Mouse (Mus musculus) neural tube, embryonic 15.5 days (tissue): ENCODE data around the gene Dbx2. TPM values are rescaled to one million over a fixed set of nuclear protein-coding genes. Genes with fewer than 3 reads are reported as not detected.

Experiments used
- ATAC-seq: fragments of 200-750 bp; cut with Nextera tagmentation; 2 replicates; pipeline ENCODE4 v1.8.0; 2017; ENCODE audit warnings: mild to moderate bottlenecking, moderate TSS enrichment, moderate library complexity; ENCODE audit not compliant: low FRiP score
- H3K27ac ChIP-seq: fragments of 300-500 bp; sonication (generic); replicated peaks from 2 replicates; pipeline ENCODE4 v1.5.1; 2015; ENCODE audit warnings: mild to moderate bottlenecking, inconsistent platforms
- H3K27me3 ChIP-seq: fragments of 300-500 bp; sonication (generic); replicated peaks from 2 replicates; pipeline ENCODE4 v1.6.1; 2015; ENCODE audit warnings: inconsistent platforms
- H3K36me3 ChIP-seq: fragments of 300-500 bp; sonication (generic); 2 replicates; pipeline ENCODE4 v1.6.1; 2015; ENCODE audit warnings: inconsistent platforms
- H3K4me1 ChIP-seq: fragments of 300-500 bp; sonication (generic); 2 replicates; pipeline ENCODE4 v1.6.1; 2015; ENCODE audit warnings: inconsistent platforms
- H3K4me2 ChIP-seq: fragments of 300-500 bp; sonication (generic); 2 replicates; pipeline ENCODE4 v1.6.1; 2015; ENCODE audit warnings: inconsistent platforms, mild to moderate bottlenecking, moderate library complexity
- H3K4me3 ChIP-seq: fragments of 300-500 bp; sonication (generic); replicated peaks from 2 replicates; pipeline ENCODE4 v1.5.1; 2015; ENCODE audit warnings: mild to moderate bottlenecking, inconsistent platforms
- H3K9ac ChIP-seq: fragments of 300-500 bp; sonication (generic); replicated peaks from 2 replicates; pipeline ENCODE4 v1.6.1; 2015; ENCODE audit warnings: mild to moderate bottlenecking, inconsistent platforms
- H3K9me3 ChIP-seq: fragments of 300-500 bp; sonication (generic); replicated peaks from 2 replicates; pipeline ENCODE4 v1.6.1; 2016; ENCODE audit warnings: inconsistent platforms
- WGBS: fragments of 180-500 bp; shearing (Covaris S2); methylation state at CpG from one replicate; pipeline ENCODE4 v1.1.7; 2015; ENCODE audit warnings: mixed read lengths; 5-methylcytosine and 5-hydroxymethylcytosine counted together
- polyA plus RNA-seq: library from polyadenylated mRNA; unstranded; fragments of >200 nt; fragmentation: Nextera tagmentation; extraction: Ambion mirVana; gene quantifications from 2 replicates; pipeline ENCODE4 v1.2.1, GENCODE M21; 2015

Gene Dbx2
- polyA plus RNA-seq, 1 experiment from 2014 or later = 16.4 TPM

GRCm38 (mm10) chr15:95660368-95660767 is 4.6 kb upstream of the Dbx2 start:
- H3K36me3 ChIP-seq = no peaks in the 10 kb centered on the region
- peaks cover 46% of the 10 kb centered on the region for H3K27me3 ChIP-seq
- no peaks in the 10 kb centered on the region for H3K9me3 ChIP-seq
- H3K27ac ChIP-seq = no peak overlapping the region
- no peak overlapping the region for H3K4me2 ChIP-seq
- 93% methylated on average over 5 of the region's 5 CpGs for WGBS
- no peak for ATAC-seq
- H3K4me1 ChIP-seq = no peaks in the 10 kb centered on the region
- H3K4me3 ChIP-seq = no peak overlapping the region
- no peak overlapping the region for H3K9ac ChIP-seq

DNA sequence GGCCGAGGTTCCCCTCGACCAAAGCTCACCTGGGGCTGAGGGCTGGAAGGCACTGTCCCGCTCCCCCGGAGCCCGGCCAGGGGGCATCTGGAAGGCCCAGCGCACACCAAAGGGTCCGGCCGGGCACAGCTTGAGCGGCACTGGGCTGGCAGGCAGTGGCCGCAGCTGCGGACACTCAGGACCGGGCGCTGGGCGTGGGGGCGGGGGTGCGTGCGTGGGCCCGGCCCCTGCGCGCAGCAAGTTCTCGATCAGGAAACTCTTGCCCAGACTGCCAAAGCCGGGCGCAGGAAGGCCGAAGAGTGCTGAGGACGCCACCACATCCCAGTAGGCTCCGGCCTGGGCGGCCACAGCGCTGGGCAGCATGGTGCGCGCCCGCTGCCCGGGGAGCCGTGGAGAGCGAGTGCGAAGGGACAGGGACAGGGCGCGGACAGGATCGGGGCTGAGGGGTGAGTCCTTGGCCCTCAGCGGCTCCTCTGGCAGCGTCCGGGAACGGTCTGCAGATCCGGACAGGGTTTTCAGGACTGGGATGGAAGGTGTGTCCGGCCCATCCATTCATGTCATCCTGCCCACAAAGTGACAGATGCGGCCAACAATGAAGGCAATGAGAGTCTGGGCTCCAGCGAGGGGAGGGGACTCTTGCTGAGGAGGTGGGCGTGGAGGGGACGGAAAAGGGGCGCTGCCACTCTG is 1.4 kb downstream of the Dbx2 start:
- peak; percentile 35; the same call in 1 of the 2 replicates for ATAC-seq
- H3K27me3 ChIP-seq = peaks cover 84% of the 10 kb centered on the region
- peak overlapping the region; percentile 57 for H3K4me2 ChIP-seq
- no peaks in the 10 kb centered on the region for H3K9me3 ChIP-seq
- H3K4me3 ChIP-seq = peak overlapping the region; percentile 38
- H3K4me1 ChIP-seq = peaks cover 9% of the 10 kb centered on the region
- under 1% methylated on average over 49 of the region's 49 CpGs for WGBS
- peak overlapping the region; percentile 39 for H3K9ac ChIP-seq
- H3K27ac ChIP-seq = no peak overlapping the region
- H3K36me3 ChIP-seq = no peaks in the 10 kb centered on the region

GRCm38 (mm10) chr15:95653812-95654210 is 1.9 kb downstream of the Dbx2 start:
- Histone ChIP-seq H3K27me3 (peaks cover 83% of the 10 kb centered on the region), H3K4me1 (peaks cover 9% of the 10 kb centered on the region), H3K36me3 (no peaks in the 10 kb centered on the region), H3K9ac (no peak overlapping the region), H3K4me2 (peak overlapping the region; percentile 57), H3K9me3 (no peaks in the 10 kb centered on the region), H3K27ac (no peak overlapping the region), H3K4me3 (peak overlapping the region; percentile 38)
- WGBS = 1% methylated on average over 6 of the region's 6 CpGs
- no peak; the same call in 1 of the 2 replicates for ATAC-seq

DNA sequence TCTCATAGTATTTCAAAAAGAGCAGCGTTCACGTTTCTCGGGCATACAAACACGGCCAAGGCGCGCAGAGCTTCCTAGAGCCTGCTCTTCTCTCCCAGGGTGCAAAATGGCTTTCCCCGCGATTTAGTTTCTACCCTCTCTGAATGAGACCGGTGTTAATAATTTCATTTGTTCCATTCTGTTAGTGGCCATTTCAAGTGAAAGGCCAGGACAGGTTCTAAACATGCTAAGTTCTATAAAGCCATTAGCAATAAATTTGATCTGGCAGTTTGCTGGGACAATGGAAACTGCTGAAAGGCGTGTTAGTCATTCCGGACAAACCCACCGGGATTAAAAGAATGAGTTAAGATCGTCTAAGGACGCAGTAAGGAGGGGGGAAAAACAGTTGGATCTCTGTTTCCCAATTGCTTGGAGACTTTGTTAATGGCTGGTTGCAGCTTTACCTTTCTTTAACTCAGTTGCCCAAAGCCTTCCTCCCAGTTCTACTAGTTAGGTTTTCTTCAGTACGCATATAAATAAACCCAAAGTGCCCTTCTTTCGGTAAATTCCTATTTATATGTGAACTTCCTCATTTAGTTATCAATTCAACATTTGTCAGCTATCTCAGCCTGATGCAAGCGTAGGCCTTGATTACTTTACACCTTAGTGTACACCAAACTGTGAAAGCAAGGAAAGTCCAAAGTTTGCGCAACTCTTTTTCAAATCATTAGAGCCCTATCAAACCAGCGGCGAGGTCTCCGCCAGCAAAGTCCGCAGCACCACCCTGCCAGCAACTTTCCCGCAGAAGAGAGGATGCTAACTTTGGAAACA is 2.7 kb downstream of the Dbx2 start:
- Histone ChIP-seq H3K4me1 (peaks cover 9% of the 10 kb centered on the region), H3K27ac (no peak overlapping the region), H3K9me3 (no peaks in the 10 kb centered on the region), H3K27me3 (peaks cover 82% of the 10 kb centered on the region), H3K4me3 (peak overlapping the region; percentile 38), H3K4me2 (0 out of 2 replicates have a peak overlapping the region, but pooled peaks have one; percentile 57), H3K36me3 (no peaks in the 10 kb centered on the region), H3K9ac (no peak overlapping the region)
- 4% methylated on average over 23 of the region's 23 CpGs for WGBS
- ATAC-seq = no peak

DNA sequence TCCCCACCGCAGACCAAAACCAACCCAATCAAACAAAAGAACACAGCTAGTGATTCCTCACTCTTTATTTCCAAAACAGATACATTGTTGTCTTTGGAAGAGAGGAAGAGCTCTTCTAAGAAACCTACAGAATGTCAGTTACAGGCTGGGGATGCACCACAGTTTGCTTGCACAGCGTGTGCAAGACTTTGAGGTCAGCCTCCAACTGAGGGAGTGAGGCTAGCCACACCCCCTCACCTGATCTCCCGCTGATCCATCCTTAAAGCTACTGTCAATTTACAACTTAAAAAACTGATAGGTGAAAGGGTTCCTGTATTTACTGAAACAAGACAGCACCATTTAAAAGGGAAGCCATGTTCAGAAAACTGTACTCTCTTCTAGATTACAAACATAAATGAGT is 3.9 kb downstream of the Dbx2 start:
- peaks cover 9% of the 10 kb centered on the region for H3K4me1 ChIP-seq
- 3% methylated on average over 3 of the region's 3 CpGs for WGBS
- H3K27me3 ChIP-seq = peaks cover 87% of the 10 kb centered on the region
- H3K4me2 ChIP-seq = no peak overlapping the region
- H3K9me3 ChIP-seq = no peaks in the 10 kb centered on the region
- H3K9ac ChIP-seq = no peak overlapping the region
- no peak for ATAC-seq
- no peaks in the 10 kb centered on the region for H3K36me3 ChIP-seq
- H3K27ac ChIP-seq = no peak overlapping the region
- no peak overlapping the region for H3K4me3 ChIP-seq

- H3K27ac ChIP-seq = no peak overlapping the region
- H3K9ac ChIP-seq = no peak overlapping the region
- ATAC-seq = no peak
- no peaks in the 10 kb centered on the region for H3K9me3 ChIP-seq
- no peak overlapping the region for H3K4me2 ChIP-seq
- H3K36me3 ChIP-seq = no peaks in the 10 kb centered on the region
- WGBS = 36% methylated on average over 15 of the region's 15 CpGs
- H3K4me3 ChIP-seq = no peak overlapping the region
- H3K4me1 ChIP-seq = peaks cover 26% of the 10 kb centered on the region
- peaks cover 77% of the 10 kb centered on the region for H3K27me3 ChIP-seq
These were observed 12.2 kb downstream of the Dbx2 start for GRCm38 (mm10) chr15:95643505-95644029.

DNA sequence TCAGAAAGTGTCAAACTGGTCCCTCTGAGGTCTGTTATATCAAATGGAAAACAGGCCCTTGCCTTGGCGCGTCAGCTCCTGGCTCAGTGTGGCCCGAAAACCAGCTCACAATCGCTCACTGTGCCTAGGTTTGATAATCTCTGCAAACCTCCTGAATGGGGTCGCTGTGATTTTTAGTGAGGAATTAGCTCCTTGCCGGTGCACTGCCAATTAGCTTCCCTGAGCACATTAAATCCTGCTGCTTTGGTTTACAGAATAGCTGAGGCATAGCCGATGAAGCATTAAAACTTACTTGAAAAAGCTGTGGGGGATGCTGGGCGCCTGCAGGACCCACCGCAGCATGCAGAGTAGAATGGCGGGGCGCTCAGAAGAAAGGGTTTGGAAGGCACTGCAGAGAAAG is 15.4 kb downstream of the Dbx2 start:
- Histone ChIP-seq H3K4me1 (peaks cover 26% of the 10 kb centered on the region), H3K4me3 (no peak overlapping the region), H3K9me3 (no peaks in the 10 kb centered on the region), H3K4me2 (peak overlapping the region; percentile 46), H3K9ac (no peak overlapping the region), H3K27ac (no peak overlapping the region), H3K36me3 (no peaks in the 10 kb centered on the region), H3K27me3 (peaks cover 72% of the 10 kb centered on the region)
- no peak; the same call in 1 of the 2 replicates for ATAC-seq
- whole genome bisulfite sequencing = 3% methylated on average over 11 of the region's 11 CpGs

GRCm38 (mm10) chr15:95639829-95640134 is 16.0 kb downstream of the Dbx2 start:
- H3K9me3 ChIP-seq = no peaks in the 10 kb centered on the region
- H3K4me1 ChIP-seq = peaks cover 26% of the 10 kb centered on the region
- peak overlapping the region; percentile 46 for H3K4me2 ChIP-seq
- ATAC-seq = no peak
- H3K27ac ChIP-seq = no peak overlapping the region
- H3K27me3 ChIP-seq = peaks cover 72% of the 10 kb centered on the region
- no peak overlapping the region for H3K9ac ChIP-seq
- no peaks in the 10 kb centered on the region for H3K36me3 ChIP-seq
- H3K4me3 ChIP-seq = no peak overlapping the region
- WGBS = 20% methylated on average over 9 of the region's 9 CpGs

- Histone ChIP-seq H3K4me1 (peaks cover 26% of the 10 kb centered on the region), H3K4me3 (0 out of 2 replicates have a peak overlapping the region, but pooled peaks have one; percentile 8), H3K4me2 (peak overlapping the region; percentile 46), H3K36me3 (no peaks in the 10 kb centered on the region), H3K9me3 (no peaks in the 10 kb centered on the region), H3K9ac (no peak overlapping the region), H3K27ac (no peak overlapping the region), H3K27me3 (peaks cover 75% of the 10 kb centered on the region)
- 10% methylated on average over 20 of the region's 20 CpGs for WGBS
- ATAC-seq = peak; percentile 41; the same call in 1 of the 2 replicates
These were observed 16.5 kb downstream of the Dbx2 start for GRCm38 (mm10) chr15:95639115-95639828.

GRCm38 (mm10) chr15:95624396-95624795 is 31.4 kb downstream of the Dbx2 start:
- Histone ChIP-seq H3K4me3 (no peak overlapping the region), H3K4me1 (0 out of 2 replicates have a peak, but pooled peaks cover 2% of the 10 kb centered on the region), H3K9me3 (no peaks in the 10 kb centered on the region), H3K27ac (no peak overlapping the region), H3K9ac (no peak overlapping the region), H3K36me3 (no peaks in the 10 kb centered on the region), H3K27me3 (no peaks in the 10 kb centered on the region), H3K4me2 (no peak overlapping the region)
- no peak for ATAC-seq
- 84% methylated on average over 4 of the region's 4 CpGs for WGBS

DNA sequence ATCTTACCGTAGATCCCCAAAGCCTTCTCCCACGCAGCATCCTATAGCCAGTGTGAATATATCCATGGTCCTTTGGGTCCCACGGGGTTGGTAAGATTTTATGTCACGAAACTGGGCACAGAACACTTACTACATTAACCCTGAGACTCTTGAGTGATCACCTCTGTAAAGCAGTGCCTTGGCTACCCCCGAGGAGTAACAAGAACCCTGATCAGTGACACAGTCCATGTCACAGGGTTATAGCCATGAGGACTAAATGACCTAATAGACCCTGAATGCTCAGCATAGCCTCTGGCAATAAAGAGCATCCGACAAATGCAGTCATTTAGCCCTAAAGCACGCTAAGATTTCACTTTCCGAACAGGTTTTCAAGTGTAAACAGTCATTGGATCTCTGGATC is 33.0 kb downstream of the Dbx2 start:
- no peak for ATAC-seq

More for the DNA sequence above, 33.0 kb downstream of the Dbx2 start:
- Histone ChIP-seq H3K27me3 (no peaks in the 10 kb centered on the region), H3K9me3 (no peaks in the 10 kb centered on the region), H3K27ac (no peak overlapping the region), H3K4me3 (no peak overlapping the region), H3K36me3 (no peaks in the 10 kb centered on the region), H3K9ac (no peak overlapping the region), H3K4me1 (0 out of 2 replicates have a peak, but pooled peaks cover 2% of the 10 kb centered on the region), H3K4me2 (no peak overlapping the region)
- WGBS = 66% methylated on average over 8 of the region's 8 CpGs
